Mouse (Mus musculus) spleen, postnatal 0 days (tissue): ENCODE data around the gene Olfr825. TPM values are rescaled to one million over a fixed set of nuclear protein-coding genes. Genes with fewer than 3 reads are reported as not detected.

Source experiments
- polyA plus RNA-seq: library from polyadenylated mRNA; unstranded; fragments of >200 nt; fragmentation: Nextera tagmentation; extraction: Ambion mirVana; gene quantifications from 2 replicates; pipeline ENCODE4 v1.2.1, GENCODE M21; 2015

Gene Olfr825
- not detected in 2 replicates for polyA plus RNA-seq

DNA sequence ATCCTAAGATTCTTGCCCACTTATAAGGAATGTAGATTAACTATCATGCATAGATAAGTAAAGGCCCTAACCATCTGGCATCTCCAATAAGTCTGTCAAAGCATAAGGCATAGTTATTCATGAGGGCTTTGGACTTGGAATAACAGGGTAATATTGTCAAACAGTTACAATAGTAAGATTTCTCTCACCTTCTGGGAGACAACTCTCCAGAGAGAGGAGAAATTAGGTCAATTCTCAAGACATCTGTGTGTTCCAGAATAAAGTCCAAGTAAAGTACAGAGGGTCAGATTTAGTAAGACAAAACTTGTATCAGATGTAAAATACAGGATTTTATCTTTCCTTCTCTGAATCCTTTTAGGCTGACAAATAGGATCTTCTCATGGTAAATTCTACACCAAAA lies at the start of gene Olfr825:
TSS of gene Olfr825 (minus strand) at position 101 of the 400 bp plus-strand sequence.

DNA sequence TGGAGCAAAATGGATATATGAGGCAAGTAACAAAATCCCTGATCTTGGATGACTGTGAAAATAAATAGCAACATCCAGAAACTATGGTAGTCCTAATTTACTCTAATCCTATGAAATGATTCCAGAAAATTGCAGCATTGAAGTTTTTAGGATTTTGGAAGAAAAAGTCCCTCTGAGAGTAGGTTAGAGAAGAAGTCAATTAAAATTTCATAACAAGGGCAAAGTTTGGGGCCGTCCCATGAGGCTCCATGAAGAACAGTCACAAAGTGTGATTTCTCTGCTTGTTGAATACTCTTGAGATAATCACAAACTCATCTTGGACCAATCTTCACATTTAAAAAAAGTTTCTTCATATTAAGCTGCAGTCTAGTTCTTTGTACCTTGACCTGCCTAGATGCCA lies 47.7 kb upstream of the Olfr825 start, which contains the start of gene Olfr827:
TSS of gene Olfr827 (minus strand) at position 101 of the 400 bp plus-strand sequence.

DNA sequence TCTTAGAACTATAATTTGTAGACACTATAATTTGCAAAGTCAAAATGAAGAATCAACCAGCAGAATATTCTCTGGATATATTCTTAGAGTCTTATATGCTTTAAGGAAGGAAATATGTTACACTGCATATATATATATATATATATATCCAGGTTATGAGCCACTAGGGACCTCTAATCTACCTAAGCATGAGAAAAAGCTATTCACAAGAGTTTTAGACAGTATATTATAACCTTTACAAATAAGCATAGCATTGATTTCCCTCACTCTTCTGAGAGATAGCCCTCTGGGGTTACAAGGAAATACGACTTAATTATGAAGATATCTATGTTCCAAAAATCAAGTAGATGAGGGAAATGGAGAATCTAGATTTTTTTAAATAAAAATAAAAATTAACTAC lies 17.5 kb upstream of the Olfr825 start, which contains the start of gene Olfr826:
TSS of gene Olfr826 (minus strand) at position 101 of the 400 bp plus-strand sequence.

DNA sequence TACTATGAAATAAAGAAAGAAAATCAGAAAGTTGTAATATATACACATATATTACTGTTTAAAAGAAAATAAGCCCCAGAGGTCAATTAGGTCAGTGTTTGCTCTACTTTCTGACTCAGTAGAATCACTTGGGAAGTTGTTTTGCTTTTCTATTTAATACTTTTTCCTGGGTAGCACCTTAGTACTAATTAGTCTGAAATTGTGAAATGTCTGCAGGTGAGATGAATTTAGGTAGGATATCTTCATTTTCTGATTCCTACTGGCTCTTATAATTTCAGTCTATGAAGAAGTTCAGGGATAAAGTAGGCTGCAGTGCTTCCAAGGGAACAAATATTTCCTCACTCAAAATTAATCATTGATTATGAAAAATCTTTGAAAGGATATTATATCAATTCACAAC lies 36.7 kb downstream of the Olfr825 start, which contains the start of gene Olfr824:
TSS of gene Olfr824 (minus strand) at position 101 of the 400 bp plus-strand sequence.

DNA sequence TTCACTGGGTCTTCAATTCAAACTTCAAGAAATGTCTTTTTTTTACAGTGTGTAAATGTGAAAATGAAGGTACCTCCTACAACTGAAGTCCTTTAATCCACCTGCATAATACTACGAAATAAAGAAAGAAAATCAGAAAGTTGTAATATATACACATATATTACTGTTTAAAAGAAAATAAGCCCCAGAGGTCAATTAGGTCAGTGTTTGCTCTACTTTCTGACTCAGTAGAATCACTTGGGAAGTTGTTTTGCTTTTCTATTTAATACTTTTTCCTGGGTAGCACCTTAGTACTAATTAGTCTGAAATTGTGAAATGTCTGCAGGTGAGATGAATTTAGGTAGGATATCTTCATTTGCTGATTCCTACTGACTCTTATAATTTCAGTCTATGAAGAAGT lies 51.3 kb downstream of the Olfr825 start, which contains the start of gene Olfr823:
TSS of gene Olfr823 (minus strand) at position 101 of the 400 bp plus-strand sequence.

Other genes starting within 250 kb of the Olfr825 start
- gene Olfr818, start 217.7 kb downstream of the Olfr825 start, polyA plus RNA-seq, result not detected in 2 replicates
- not detected in 2 replicates for gene Olfr819, start 199.5 kb downstream of the Olfr825 start, polyA plus RNA-seq
- gene Olfr247, start 190.6 kb downstream of the Olfr825 start, polyA plus RNA-seq, result not detected in 2 replicates
- not detected in 2 replicates for gene Gm10310, start 181.7 kb downstream of the Olfr825 start, polyA plus RNA-seq
- gene Olfr820, start 154.1 kb downstream of the Olfr825 start, polyA plus RNA-seq, result not detected in 2 replicates
- gene Olfr821, start 136.4 kb downstream of the Olfr825 start, polyA plus RNA-seq, result not detected in 2 replicates
- not detected in 2 replicates for gene Olfr822, start 95.6 kb downstream of the Olfr825 start, polyA plus RNA-seq
- gene Olfr823, start 51.4 kb downstream of the Olfr825 start, polyA plus RNA-seq, result not detected in 2 replicates
- not detected in 2 replicates for gene Olfr824, start 36.8 kb downstream of the Olfr825 start, polyA plus RNA-seq
- gene Olfr826, start 17.4 kb upstream of the Olfr825 start, polyA plus RNA-seq, result not detected in 2 replicates
- not detected in 2 replicates for gene Olfr827, start 47.6 kb upstream of the Olfr825 start, polyA plus RNA-seq
- gene Neurod4, start 113.5 kb upstream of the Olfr825 start, polyA plus RNA-seq, result not detected in 2 replicates
- gene Tespa1, start 156.1 kb upstream of the Olfr825 start, polyA plus RNA-seq, result 7.5 and 10.8 TPM in 2 replicates
- 0.08 and 0.17 TPM in 2 replicates for gene Vmn2r84, start 227.6 kb upstream of the Olfr825 start, polyA plus RNA-seq